Comparison of ENCODE assay signal across 29 mouse cellular contexts in genomic region chr10:84600136-84600535, GRCm38 (mm10). TPM values are rescaled to one million over a fixed set of nuclear protein-coding genes. Genes with fewer than 3 reads are reported as not detected.
DNase-seq lines count a peak whose midpoint lies in the region; ATAC-seq and TF ChIP-seq lines count a peak whose summit lies in the region.
"Had no signal": no experiment of that assay in that cellular context is flagged by ENCODE, and none has a peak within 500 bp of the region (broad histone marks: within the 10 kb centered on the region; RNA-seq: fewer than 3 reads in every experiment).

No protein-coding gene starts in this region.

- H3K4me2 ChIP-seq in kidney, embryonic 14.5 days (replicated peaks; ENCODE audit: low read depth, low read length): no peak overlapping the region
- H3K4me2 ChIP-seq: forebrain, embryonic 13.5 days; heart, embryonic 12.5 days; hindbrain, embryonic 13.5 days; limb, embryonic 15.5 days; lung, embryonic 14.5 days had no signal

- TF ChIP-seq CTCF in kidney, adult 2 months (conservative IDR thresholded peaks at IDR 0.05; ENCODE audit: insufficient read depth, insufficient read length, low read depth, low read length): no peak

- no peaks in the 10 kb centered on the region for H3K27me3 ChIP-seq in kidney, adult 2 months (replicated peaks; ENCODE audit: control insufficient read depth, insufficient read depth, low read length)
- no peaks in the 10 kb centered on the region for H3K27me3 ChIP-seq in kidney, embryonic 14.5 days (ENCODE audit: control insufficient read depth, insufficient read depth, low read length)
- H3K27me3 ChIP-seq: CH12.LX; forebrain, embryonic 13.5 days; heart, embryonic 12.5 days; hindbrain, embryonic 13.5 days; limb, embryonic 15.5 days had no signal

- ATAC-seq in kidney, embryonic 14.5 days (ENCODE audit: low FRiP score, low TSS enrichment): no peak
- ATAC-seq: forebrain, embryonic 13.5 days; intestine, embryonic 16.5 days had no signal

- no peaks in the 10 kb centered on the region for H3K9me3 ChIP-seq in kidney, embryonic 14.5 days (ENCODE audit: control insufficient read depth, low read length)
- H3K9me3 ChIP-seq: forebrain, embryonic 13.5 days; heart, embryonic 12.5 days; hindbrain, embryonic 13.5 days; limb, embryonic 10.5 days; limb, embryonic 15.5 days had no signal

- DNase-seq in adrenal gland, adult (ENCODE audit: inconsistent age in 2 of 2, low spot score in 1 of 2): peak; percentile 77 to 91
- DNase-seq in adrenal gland, adult 18-20 months (ENCODE audit: low spot score in 2 of 2): no peak
- DNase-seq in kidney, adult 2 months: peak; percentile 55
- DNase-seq in ovary, adult 18-20 months (ENCODE audit: low spot score): peak; percentile 37
- DNase-seq in ovary, postnatal 10 days (ENCODE audit: low spot score): no peak
- no peak for DNase-seq in T-cell, adult 2 months (ENCODE audit: low spot score)
- DNase-seq in lung, adult 18-20 months: no peak
- DNase-seq: cerebellum, adult 8-10 months; cerebellum, postnatal 25 days; gastrocnemius, postnatal 25 days; heart, adult 18-20 months; heart, postnatal 4 days; layer of hippocampus, adult 9-11 months; lung, embryonic 14.5 days; lung, postnatal 14 days; midbrain, embryonic 14.5 days; right cerebral cortex, postnatal 4 days; thymus, adult 18-20 months; thymus, postnatal 25 days had no signal

- WGBS in kidney, adult 2 months: 59% methylated on average over 6 of the region's 6 CpGs
- 86% methylated on average over 6 of the region's 6 CpGs for WGBS in kidney, embryonic 14.5 days

- no peak for TF ChIP-seq POLR2A in kidney, adult 2 months (IDR thresholded peaks at IDR 0.05; ENCODE audit: low read depth, low read length)

- peaks cover 5% of the 10 kb centered on the region for H3K4me1 ChIP-seq in kidney, adult 2 months (ENCODE audit: control insufficient read depth, insufficient read depth, low read length)
- H3K4me1 ChIP-seq in kidney, embryonic 14.5 days (ENCODE audit: control insufficient read depth, insufficient read depth, low read length): no peaks in the 10 kb centered on the region
- H3K4me1 ChIP-seq: forebrain, embryonic 13.5 days; hindbrain, embryonic 13.5 days; limb, embryonic 10.5 days; limb, embryonic 15.5 days had no signal

- H3K36me3 ChIP-seq in kidney, adult 2 months (ENCODE audit: control insufficient read depth, insufficient read depth, low read length): peaks cover 1% of the 10 kb centered on the region; the same call in 1 of the 2 replicates
- H3K36me3 ChIP-seq in kidney, embryonic 14.5 days (ENCODE audit: control insufficient read depth, insufficient read depth, low read length): no peaks in the 10 kb centered on the region
- H3K36me3 ChIP-seq: limb, embryonic 10.5 days had no signal

- H3K4me3 ChIP-seq in kidney, adult 2 months (ENCODE audit: insufficient read depth, low read depth, low read length): no peak overlapping the region
- no peak overlapping the region for H3K4me3 ChIP-seq in kidney, embryonic 14.5 days (ENCODE audit: low read length)
- H3K4me3 ChIP-seq: forebrain, embryonic 13.5 days; heart, embryonic 12.5 days; hindbrain, embryonic 13.5 days; limb, embryonic 10.5 days; limb, embryonic 15.5 days had no signal

- no peak overlapping the region for H3K27ac ChIP-seq in kidney, adult 2 months (ENCODE audit: insufficient read depth, low read depth, low read length)
- no peak overlapping the region for H3K27ac ChIP-seq in kidney, embryonic 14.5 days (ENCODE audit: low read depth, low read length)
- H3K27ac ChIP-seq: forebrain, embryonic 13.5 days; hindbrain, embryonic 13.5 days; limb, embryonic 10.5 days; limb, embryonic 15.5 days; liver, embryonic 14.5 days; stomach, postnatal 0 days had no signal

- no peak overlapping the region for H3K9ac ChIP-seq in kidney, embryonic 14.5 days (ENCODE audit: low read depth, low read length)
- H3K9ac ChIP-seq: forebrain, embryonic 13.5 days; heart, embryonic 12.5 days; hindbrain, embryonic 13.5 days; limb, embryonic 15.5 days; liver, embryonic 14.5 days; lung, embryonic 14.5 days had no signal

RNA-seq across cellular contexts. Expression of gene Polr3b, which starts 22.0 kb away (rescaled TPM):
- total RNA-seq in adrenal gland, adult 18-20 months (2021): 10 to 100 TPM; 15.3 to 28.2 TPM
- polyA plus RNA-seq in kidney, adult 2 months (2012; rRNA removed): 3.7 and 5.1 TPM in 2 replicates
- 12.3 and 21.7 TPM in 2 replicates for polyA plus RNA-seq in kidney, embryonic 14.5 days (2014; fragmentation: Nextera tagmentation; extraction: Ambion mirVana)

RNA-seq across cellular contexts. Expression of gene Tcp11l2, which starts 23.7 kb away (rescaled TPM):
- 10 to 100 TPM; 28.1 to 40.9 TPM for total RNA-seq in adrenal gland, adult 18-20 months (2021)
- 24.0 and 32.3 TPM in 2 replicates for polyA plus RNA-seq in kidney, adult 2 months (2012; rRNA removed)
- polyA plus RNA-seq in kidney, embryonic 14.5 days (2014; fragmentation: Nextera tagmentation; extraction: Ambion mirVana): 6.5 and 11.3 TPM in 2 replicates

Comparison
In these comparisons a context has a peak if more than half of its experiments do, and no peak if none do; other contexts are left out.
1. DNase-seq: peak in adrenal gland, adult (2 of 2), kidney, adult 2 months (single experiment) and ovary, adult 18-20 months (single experiment); none in adrenal gland, adult 18-20 months (0 of 2), ovary, postnatal 10 days (single experiment), T-cell, adult 2 months (single experiment) and lung, adult 18-20 months (0 of 2).